Mouse (Mus musculus) thymus, postnatal 0 days (tissue): Measurements from ENCODE around the gene Acaca. TPM values are rescaled to one million over a fixed set of nuclear protein-coding genes. Genes with fewer than 3 reads are reported as not detected.

Experiments
- DNase-seq: peaks from one replicate; pipeline ENCODE4 v3.0.0-alpha.2; 2015; ENCODE audit warnings: low spot score
- polyA plus RNA-seq: library from polyadenylated mRNA; unstranded; fragments of >200 nt; fragmentation: Nextera tagmentation; extraction: Ambion mirVana; gene quantifications from 2 replicates; pipeline ENCODE4 v1.2.1, GENCODE M21; 2015

Acaca gene
- polyA plus RNA-seq, 1 experiment from 2014 or later: 4.5 TPM

- no peak for DNase-seq
Observed at GRCm38 (mm10) chr11:84218951-84219350, 89.5 kb downstream of the Acaca start.

- DNase-seq: peak; percentile 60
Observed at GRCm38 (mm10) chr11:84243562-84243961, 114.1 kb downstream of the Acaca start.

- DNase-seq: no peak
Observed at GRCm38 (mm10) chr11:84247370-84247769, 117.9 kb downstream of the Acaca start.

GRCm38 (mm10) chr11:84251170-84251569, 121.7 kb downstream of the Acaca start:
- DNase-seq: no peak

- no peak for DNase-seq
Observed at GRCm38 (mm10) chr11:84252425-84252824, 123.0 kb downstream of the Acaca start.

- DNase-seq: no peak
Observed at GRCm38 (mm10) chr11:84255879-84256278, 126.4 kb downstream of the Acaca start.

GRCm38 (mm10) chr11:84258053-84258710, 128.7 kb downstream of the Acaca start:
- no peak for DNase-seq

- DNase-seq: peak; percentile 5
Observed at GRCm38 (mm10) chr11:84264490-84264889, 135.0 kb downstream of the Acaca start.

GRCm38 (mm10) chr11:84268068-84268467, 138.6 kb downstream of the Acaca start:
- peak; percentile 19 for DNase-seq

- DNase-seq: no peak
Observed at GRCm38 (mm10) chr11:84270511-84270910, 141.0 kb downstream of the Acaca start.

GRCm38 (mm10) chr11:84271948-84272347, 142.5 kb downstream of the Acaca start:
- no peak for DNase-seq

GRCm38 (mm10) chr11:84272574-84272973, 143.1 kb downstream of the Acaca start:
- no peak for DNase-seq

GRCm38 (mm10) chr11:84276979-84277378, 147.5 kb downstream of the Acaca start:
- DNase-seq: no peak

GRCm38 (mm10) chr11:84281280-84281679, 151.8 kb downstream of the Acaca start:
- no peak for DNase-seq

- no peak for DNase-seq
Observed at GRCm38 (mm10) chr11:84282944-84283703, 153.7 kb downstream of the Acaca start.

- DNase-seq: no peak
Observed at GRCm38 (mm10) chr11:84290781-84291180, 161.3 kb downstream of the Acaca start.

- no peak for DNase-seq
Observed at GRCm38 (mm10) chr11:84292532-84292931, 163.1 kb downstream of the Acaca start.

GRCm38 (mm10) chr11:84293288-84293687, 163.8 kb downstream of the Acaca start:
- no peak for DNase-seq

- no peak for DNase-seq
Observed at GRCm38 (mm10) chr11:84296337-84296736, 166.9 kb downstream of the Acaca start.

- no peak for DNase-seq
Observed at GRCm38 (mm10) chr11:84305474-84305873, 176.0 kb downstream of the Acaca start.

- DNase-seq: no peak
Observed at GRCm38 (mm10) chr11:84306158-84306742, 176.8 kb downstream of the Acaca start.

- DNase-seq: no peak
Observed at GRCm38 (mm10) chr11:84324032-84324752, 194.7 kb downstream of the Acaca start.
